Mouse (Mus musculus) kidney, adult 2 months (tissue): ENCODE data around the gene D1Pas1.

Experiments used
- CTCF ChIP-seq: fragments of 200-500 bp; conservative IDR thresholded peaks from 2 replicates; pipeline ENCODE4 v1.5.1; 2011; ENCODE audit warnings: low read depth, mild to moderate bottlenecking, control low read depth, low read length, moderate library complexity, mixed read lengths; ENCODE audit not compliant: insufficient read depth, insufficient read length
- POLR2A ChIP-seq: fragments of 200-500 bp; IDR thresholded peaks from one replicate; pipeline ENCODE4 v1.6.1; 2011; ENCODE audit warnings: low read depth, low read length, control low read depth

DNA sequence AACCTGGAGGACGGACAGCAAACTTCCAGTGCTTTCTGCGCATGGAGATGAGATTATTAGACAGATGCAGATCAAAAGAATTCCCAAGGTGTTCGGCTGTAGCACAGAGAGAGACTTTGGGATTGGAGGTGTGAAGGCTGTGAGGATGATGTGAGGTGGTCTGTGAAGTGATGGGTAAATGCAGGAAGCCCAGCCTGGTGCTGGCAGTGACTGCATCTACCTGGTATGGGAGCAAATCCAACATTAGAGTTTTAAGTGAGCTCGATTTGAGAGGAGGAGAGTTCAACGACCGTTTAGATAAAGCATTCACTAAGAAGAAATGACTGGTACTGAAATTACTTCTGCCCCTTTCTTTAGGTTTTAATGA is 40.3 kb upstream of the D1Pas1 start:
- no peak for TF ChIP-seq CTCF
- TF ChIP-seq POLR2A = no peak
